Mouse (Mus musculus): ENCODE results near the gene 1700057G04Rik. TPM values are rescaled to one million over a fixed set of nuclear protein-coding genes. Genes with fewer than 3 reads are reported as not detected.

Gene 1700057G04Rik
- total RNA-seq, 2 experiments from 2014 or later, result not detected

DNA sequence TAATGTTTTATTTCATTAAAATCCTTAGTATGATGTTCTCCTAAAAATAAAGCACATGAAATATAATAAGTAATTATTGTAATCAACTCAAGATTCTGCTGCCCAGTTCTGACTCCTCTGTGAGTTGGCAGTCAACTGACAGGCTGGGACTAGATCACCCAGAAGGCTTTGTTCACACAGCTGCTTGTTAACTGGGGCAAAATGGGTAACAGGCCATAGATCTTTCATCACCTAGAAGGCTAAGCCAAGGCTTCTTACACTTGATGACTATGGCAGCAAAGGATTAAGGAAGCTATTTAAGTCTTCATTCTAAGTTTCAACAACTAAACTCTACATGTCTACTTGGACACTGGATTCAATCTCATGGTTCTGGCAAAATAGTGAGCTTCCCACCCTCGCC is 68.8 kb downstream of the 1700057G04Rik start:
- intact Hi-C loops (cut with DNase I), result no loop called here
- peak; percentile 10 to 26 for DNase-seq

DNA sequence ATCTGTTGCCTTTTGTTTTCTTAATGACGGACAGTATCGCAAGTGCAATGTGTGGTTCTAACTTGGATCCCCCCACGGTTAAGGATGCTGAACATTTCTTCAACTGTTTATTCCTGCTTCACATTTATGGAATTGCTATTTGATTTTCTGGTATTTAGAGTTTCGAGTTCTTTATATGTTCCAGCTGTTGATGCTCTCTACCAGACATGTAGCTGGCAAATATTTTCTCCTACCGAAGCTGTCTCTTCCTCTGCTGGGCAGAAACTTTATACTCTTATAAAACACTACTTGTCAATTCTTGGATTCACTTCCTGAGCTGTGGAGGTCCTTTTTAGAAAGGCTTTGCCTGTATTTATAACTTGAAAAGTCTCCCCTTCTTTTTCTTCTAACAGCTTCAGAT is 70.1 kb downstream of the 1700057G04Rik start:
- intact Hi-C loops (cut with DNase I), result no loop called here

DNA sequence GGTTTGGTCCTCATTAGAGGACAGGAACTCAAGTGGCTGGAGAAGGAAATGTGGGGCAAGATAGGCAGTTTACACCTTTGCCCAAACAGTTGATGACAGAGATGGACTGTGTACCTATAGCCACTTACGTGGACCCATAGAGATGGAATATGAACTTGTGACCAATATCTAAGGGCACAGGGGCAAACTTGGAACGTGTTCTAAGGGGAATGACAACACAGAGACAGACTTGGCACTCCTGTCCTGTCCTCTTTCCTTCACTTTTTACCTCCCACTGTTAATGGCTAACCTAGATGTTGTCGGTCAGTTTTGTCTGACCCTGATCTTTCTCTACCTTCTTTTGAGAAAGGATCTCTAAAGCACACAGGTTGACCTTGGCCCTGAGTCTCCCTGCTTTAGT is 74.2 kb downstream of the 1700057G04Rik start:
- no peak for DNase-seq
- intact Hi-C loops (cut with DNase I), result no loop called here

More for the DNA sequence above, 70.1 kb downstream of the 1700057G04Rik start:
- no peak for DNase-seq

DNA sequence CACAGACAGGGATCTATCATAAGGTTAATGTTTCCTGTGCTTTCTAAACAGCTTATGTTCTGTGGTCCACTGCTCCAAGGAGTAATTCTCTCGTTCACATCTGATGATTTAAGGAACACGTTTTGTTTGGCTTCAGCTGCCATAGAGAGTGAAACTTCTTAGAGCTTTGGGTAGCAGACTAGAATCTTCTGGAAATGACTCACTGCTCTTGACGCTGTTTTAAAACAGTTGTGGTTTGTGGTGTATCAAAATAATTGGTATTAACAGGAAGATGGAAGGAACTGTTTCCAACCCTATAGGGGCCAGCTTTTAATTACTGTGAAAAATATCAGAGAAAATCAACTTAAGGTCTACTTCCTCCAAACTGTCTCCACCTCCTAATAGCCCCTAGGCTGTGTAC is 75.2 kb downstream of the 1700057G04Rik start:
- intact Hi-C loops (cut with DNase I), result no loop called here

DNA sequence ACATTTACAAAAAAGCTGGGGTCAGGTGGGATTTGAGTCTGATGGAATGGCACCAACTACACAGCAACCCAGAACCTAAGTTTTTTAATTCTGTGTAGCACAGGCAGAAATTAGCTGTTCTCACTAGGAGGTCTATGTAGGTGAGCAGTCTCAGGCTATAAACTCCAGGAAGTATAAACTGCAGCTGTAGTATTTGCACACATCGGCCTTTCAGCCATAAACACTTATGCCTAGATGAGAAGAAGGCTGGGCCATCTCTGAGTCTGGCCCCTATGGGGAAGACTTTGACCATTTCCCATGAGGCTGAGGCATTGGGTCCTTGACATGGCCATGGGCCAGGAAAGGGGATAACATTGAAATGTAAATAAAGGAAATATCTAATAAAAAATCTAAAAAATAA is 76.7 kb downstream of the 1700057G04Rik start:
- no peak for DNase-seq
- intact Hi-C loops (cut with DNase I), result no loop called here

More for the DNA sequence above, 75.2 kb downstream of the 1700057G04Rik start:
- no peak for DNase-seq

DNA sequence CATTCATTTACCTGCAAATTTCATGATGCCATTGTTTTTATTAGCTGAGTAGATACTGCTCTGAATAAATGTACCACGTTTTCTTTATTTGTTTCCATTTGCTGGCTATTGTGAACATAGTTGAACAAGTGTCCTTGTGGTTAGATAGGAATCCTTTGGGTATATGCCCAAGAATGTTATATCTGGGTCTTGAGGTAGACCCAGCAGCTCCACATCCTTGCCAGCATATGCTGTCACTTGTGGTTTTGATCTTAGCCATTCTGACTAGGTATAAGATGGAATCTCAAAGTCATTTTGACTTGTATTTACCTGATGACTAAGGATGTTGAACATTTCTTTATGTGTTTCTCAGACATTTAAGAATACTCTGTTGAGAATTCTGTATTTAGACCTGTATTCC is 77.7 kb downstream of the 1700057G04Rik start:
- no peak for DNase-seq
- intact Hi-C loops (cut with DNase I), result no loop called here

DNA sequence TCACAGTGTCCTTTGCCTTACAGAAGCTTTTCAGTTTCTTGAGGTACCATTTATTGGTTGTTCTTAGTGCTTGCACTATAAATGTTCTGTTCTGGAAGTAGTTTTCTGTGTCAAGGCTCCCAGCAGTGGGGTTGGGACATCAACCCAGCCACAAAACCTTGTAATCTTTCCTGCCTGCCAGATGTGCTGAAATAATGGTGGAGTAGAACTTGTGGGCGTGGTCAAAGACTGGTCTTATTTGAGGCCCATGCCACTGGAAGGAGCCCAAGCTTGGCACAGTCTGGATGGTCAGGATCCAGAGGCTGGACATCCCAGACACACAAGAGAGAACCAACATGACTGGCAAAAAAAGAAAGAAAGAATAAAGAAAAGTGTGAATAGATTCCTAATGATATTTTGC is 78.2 kb downstream of the 1700057G04Rik start:
- DNase-seq, result no peak
- intact Hi-C loops (cut with DNase I), result no loop called here

DNA sequence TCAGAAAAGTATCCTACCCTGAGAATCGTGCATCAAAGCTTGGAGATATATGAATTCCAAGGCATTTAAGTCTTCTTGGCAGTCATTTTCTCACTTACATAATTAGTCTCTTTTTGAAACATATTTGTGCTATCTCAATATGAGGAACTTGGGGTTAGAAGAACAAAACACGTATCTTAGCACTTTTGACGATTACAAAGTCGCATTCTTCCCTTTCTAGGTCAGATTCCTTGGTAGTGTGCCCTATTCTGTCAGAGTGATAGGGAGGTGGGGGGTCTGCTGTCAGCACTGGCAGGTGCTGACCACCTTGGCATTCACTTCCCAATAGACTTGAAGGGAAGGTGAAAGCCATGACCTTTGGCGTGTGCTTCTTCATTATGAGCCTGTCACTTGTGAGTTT is 93.5 kb downstream of the 1700057G04Rik start:
- no peak for DNase-seq
- intact Hi-C loops (cut with DNase I), result no loop called here

Small RNA genes within 50 kb of the gene (microRNA-seq; reads per million reads assigned to microRNA genes)
- 0 reads per million in 2 experiments for gene Mir6386 (ENCODE audit: borderline number of aligned reads in 2 of 2)

Other genes with a start within 250 kb of the 1700057G04Rik start
- not detected for gene Plscr5, start 116.4 kb upstream of the 1700057G04Rik start, total RNA-seq (2021)
- 10 to 100 TPM; 11.4 to 12.3 TPM for gene Plscr1, start 59.6 kb upstream of the 1700057G04Rik start, total RNA-seq (2021)
- gene Plscr2, start 33.8 kb upstream of the 1700057G04Rik start, total RNA-seq (2021), result 10 to 100 TPM; 25.8 to 26.8 TPM
- gene Plscr4, start 148.0 kb downstream of the 1700057G04Rik start, total RNA-seq (2021), result 1 to 10 TPM; 7.5 to 9.3 TPM
- 10 to 100 TPM; 19.3 to 20.6 TPM for gene Plod2, start 232.8 kb downstream of the 1700057G04Rik start, total RNA-seq (2021)